Mouse (Mus musculus) brown adipose tissue, adult 24 weeks (tissue): ENCODE results near the gene Phactr4. TPM values are rescaled to one million over a fixed set of nuclear protein-coding genes. Genes with fewer than 3 reads are reported as not detected.

Experiments used
- H3K27ac ChIP-seq: fragments of 200-500 bp; replicated peaks from 2 replicates; pipeline ENCODE4 v1.5.1; 2012; ENCODE audit warnings: low read depth, mild to moderate bottlenecking, low read length
- H3K4me1 ChIP-seq: fragments of 200-500 bp; 2 replicates; pipeline ENCODE4 v1.6.1; 2012; ENCODE audit warnings: low read length, mixed read lengths; ENCODE audit not compliant: control insufficient read depth, insufficient read depth, insufficient read length
- H3K4me3 ChIP-seq: fragments of 200-500 bp; 2 replicates; pipeline ENCODE4 v1.5.1; 2012; ENCODE audit warnings: low read depth, mild to moderate bottlenecking, low read length, moderate library complexity; ENCODE audit not compliant: insufficient read depth
- polyA plus RNA-seq: library from polyadenylated mRNA; stranded (reverse); fragments of >200 nt; gene quantifications from 2 replicates; pipeline ENCODE4 v1.2.4, GENCODE M21; 2012; ENCODE audit not compliant: missing spikeins, insufficient read depth, insufficient read length

Phactr4 gene
- polyA plus RNA-seq, 1 experiment: 11.6 TPM

GRCm38 (mm10) chr4:132309849-132310472 is 112.3 kb downstream of the Phactr4 start:
- Histone ChIP-seq H3K4me3 (peak overlapping the region; percentile 41), H3K27ac (no peak overlapping the region), H3K4me1 (no peaks in the 10 kb centered on the region)

DNA sequence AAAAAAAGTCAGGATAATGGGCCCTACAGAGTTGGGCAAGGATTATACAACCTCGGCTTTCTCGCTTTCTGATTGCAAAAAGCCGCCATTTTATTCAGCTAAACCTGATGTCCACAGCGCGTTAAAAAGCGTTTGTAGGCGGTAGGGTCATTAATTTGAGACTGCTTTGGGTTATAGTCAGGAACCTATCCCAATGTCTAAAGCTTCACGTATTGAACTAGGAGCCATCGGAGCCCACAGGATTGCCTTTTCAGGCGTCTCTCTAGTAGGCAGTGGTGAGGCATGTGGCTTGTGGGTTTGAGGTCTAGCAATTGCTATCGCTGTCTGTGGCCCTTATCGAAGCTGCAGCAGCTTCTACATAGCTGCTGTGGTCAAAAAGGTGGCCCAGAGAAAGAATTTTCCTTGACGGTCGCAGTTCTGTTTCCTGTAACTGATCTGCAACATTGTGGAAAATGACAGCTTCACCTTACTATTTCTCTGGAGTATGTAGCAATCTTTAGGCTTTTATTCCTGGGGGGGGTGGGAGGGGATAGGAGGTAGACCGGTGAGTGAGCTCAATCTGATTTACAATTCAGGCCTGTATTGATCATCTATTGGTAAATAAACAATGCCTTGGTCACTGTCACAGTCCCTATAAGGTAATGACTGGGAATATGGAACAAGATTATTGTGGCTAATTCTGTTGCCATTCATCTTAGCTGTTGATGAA is 113.0 kb downstream of the Phactr4 start:
- peak overlapping the region; percentile 96 for H3K4me3 ChIP-seq
- H3K4me1 ChIP-seq: no peaks in the 10 kb centered on the region
- H3K27ac ChIP-seq: peak overlapping the region; percentile 94

- H3K4me3 ChIP-seq: peak overlapping the region; percentile 96
- peak overlapping the region; percentile 94 for H3K27ac ChIP-seq
These were observed 113.7 kb downstream of the Phactr4 start for GRCm38 (mm10) chr4:132308437-132309139.

GRCm38 (mm10) chr4:132306004-132306403 is 116.3 kb downstream of the Phactr4 start:
- Histone ChIP-seq H3K4me1 (peaks cover 3% of the 10 kb centered on the region; the same call in 1 of the 2 replicates), H3K4me3 (no peak overlapping the region), H3K27ac (no peak overlapping the region)

More at GRCm38 (mm10) chr4:132308437-132309139, 113.7 kb downstream of the Phactr4 start:
- H3K4me1 ChIP-seq: no peaks in the 10 kb centered on the region

Other genes starting within 250 kb of the Phactr4 start
- gene Ythdf2, start 210.2 kb downstream of the Phactr4 start, polyA plus RNA-seq: 22.4 and 24.6 TPM in 2 replicates
- gene Gmeb1, start 160.9 kb downstream of the Phactr4 start, polyA plus RNA-seq: 2.1 and 5.2 TPM in 2 replicates
- gene Taf12, start 148.1 kb downstream of the Phactr4 start, polyA plus RNA-seq: 25.0 and 27.8 TPM in 2 replicates
- gene Rab42, start 119.1 kb downstream of the Phactr4 start, polyA plus RNA-seq: 2.3 TPM in 1 of 2 replicates, not detected in the other
- gene Trnau1ap, start 93.0 kb downstream of the Phactr4 start, polyA plus RNA-seq: 35.1 and 36.5 TPM in 2 replicates
- 3.4 and 7.6 TPM in 2 replicates for gene Rcc1, start 68.9 kb downstream of the Phactr4 start, polyA plus RNA-seq
- gene Med18, start 41.4 kb upstream of the Phactr4 start, polyA plus RNA-seq: 2.1 and 3.4 TPM in 2 replicates
- gene Sesn2, start 88.0 kb upstream of the Phactr4 start, polyA plus RNA-seq: 10.1 and 14.5 TPM in 2 replicates
- 42.9 and 57.3 TPM in 2 replicates for gene Atpif1, start 111.2 kb upstream of the Phactr4 start, polyA plus RNA-seq
- 62.3 and 81.0 TPM in 2 replicates for gene Dnajc8, start 113.1 kb upstream of the Phactr4 start, polyA plus RNA-seq
- gene Ptafr, start 141.6 kb upstream of the Phactr4 start, polyA plus RNA-seq: 1.0 and 3.6 TPM in 2 replicates
- 13.8 and 20.5 TPM in 2 replicates for gene Eya3, start 216.5 kb upstream of the Phactr4 start, polyA plus RNA-seq